Mouse (Mus musculus) forebrain, embryonic 10.5 days (tissue): ENCODE measurements around the gene Atp6v0d1. TPM values are rescaled to one million over a fixed set of nuclear protein-coding genes. Genes with fewer than 3 reads are reported as not detected.
A peak's percentile ranks its signal among the peaks of the same experiment; 100 is the strongest.

Source experiments
- DNase-seq: peaks from one replicate; pipeline ENCODE4 v3.0.0-alpha.2; 2017; ENCODE audit warnings: low spot score; ENCODE audit errors: extremely low spot score
- H3K27ac ChIP-seq: fragments of 300-500 bp; sonication (generic); 2 replicates; pipeline ENCODE4 v1.5.1; 2016; ENCODE audit warnings: mild to moderate bottlenecking
- H3K27me3 ChIP-seq: fragments of 300-500 bp; sonication (generic); 2 replicates; pipeline ENCODE4 v1.6.1; 2016; ENCODE audit warnings: mild to moderate bottlenecking; ENCODE audit not compliant: poor library complexity, severe bottlenecking
- H3K36me3 ChIP-seq: fragments of 300-500 bp; sonication (generic); replicated peaks from 2 replicates; pipeline ENCODE4 v1.6.1; 2016; ENCODE audit warnings: mild to moderate bottlenecking, moderate library complexity
- H3K4me1 ChIP-seq: fragments of 300-500 bp; sonication (generic); 2 replicates; pipeline ENCODE4 v1.6.1; 2016
- H3K4me3 ChIP-seq: fragments of 300-500 bp; sonication (generic); 2 replicates; pipeline ENCODE4 v1.5.1; 2016; ENCODE audit warnings: mild to moderate bottlenecking, moderate library complexity
- H3K9me3 ChIP-seq: fragments of 300-500 bp; sonication (generic); 2 replicates; pipeline ENCODE4 v1.6.1; 2016; ENCODE audit warnings: mild to moderate bottlenecking, moderate library complexity
- whole genome bisulfite sequencing: fragments of 180-500 bp; shearing (Covaris S2); methylation state at CpG from one replicate; pipeline ENCODE4 v1.1.7; 2016; 5-methylcytosine and 5-hydroxymethylcytosine counted together
- polyA plus RNA-seq: library from polyadenylated mRNA; unstranded; fragments of >200 nt; fragmentation: Nextera tagmentation; extraction: Ambion mirVana; gene quantifications from 2 replicates; pipeline ENCODE4 v1.2.1, GENCODE M21; 2016

The Atp6v0d1 gene
- polyA plus RNA-seq, 1 experiment from 2014 or later: 73.4 TPM

- Histone ChIP-seq H3K27ac (no peak overlapping the region), H3K36me3 (peaks cover 4% of the 10 kb centered on the region; the same call in 1 of the 2 replicates), H3K4me3 (no peak overlapping the region), H3K27me3 (no peaks in the 10 kb centered on the region), H3K4me1 (peaks cover 11% of the 10 kb centered on the region), H3K9me3 (no peaks in the 10 kb centered on the region)
- DNase-seq: no peak
- 96% methylated on average over 3 of the region's 3 CpGs for WGBS
These were observed 20.6 kb downstream of the Atp6v0d1 start for GRCm38 (mm10) chr8:105545249-105545648.

GRCm38 (mm10) chr8:105544544-105545205 lies 21.2 kb downstream of the Atp6v0d1 start:
- Histone ChIP-seq H3K9me3 (no peaks in the 10 kb centered on the region), H3K36me3 (peaks cover 4% of the 10 kb centered on the region; the same call in 1 of the 2 replicates), H3K4me1 (peaks cover 11% of the 10 kb centered on the region), H3K27ac (no peak overlapping the region), H3K27me3 (no peaks in the 10 kb centered on the region), H3K4me3 (no peak overlapping the region)
- 63% methylated on average over 7 of the region's 7 CpGs for WGBS
- DNase-seq: no peak

GRCm38 (mm10) chr8:105543703-105544102 lies 22.1 kb downstream of the Atp6v0d1 start:
- Histone ChIP-seq H3K27ac (no peak overlapping the region), H3K36me3 (peaks cover 12% of the 10 kb centered on the region), H3K27me3 (no peaks in the 10 kb centered on the region), H3K4me1 (peaks cover 11% of the 10 kb centered on the region), H3K9me3 (no peaks in the 10 kb centered on the region), H3K4me3 (no peak overlapping the region)
- WGBS: 64% methylated on average over 1 of the region's 1 CpGs
- DNase-seq: no peak

- 93% methylated on average over 2 of the region's 2 CpGs for WGBS
- H3K27ac ChIP-seq: no peak overlapping the region
- H3K36me3 ChIP-seq: peaks cover 21% of the 10 kb centered on the region
- no peak for DNase-seq
- H3K4me1 ChIP-seq: peaks cover 11% of the 10 kb centered on the region
- H3K4me3 ChIP-seq: no peak overlapping the region
- no peaks in the 10 kb centered on the region for H3K27me3 ChIP-seq
- H3K9me3 ChIP-seq: no peaks in the 10 kb centered on the region
These were observed 23.0 kb downstream of the Atp6v0d1 start for GRCm38 (mm10) chr8:105542808-105543207.

GRCm38 (mm10) chr8:105542032-105542656 lies 23.7 kb downstream of the Atp6v0d1 start:
- DNase-seq: no peak
- WGBS: 85% methylated on average over 3 of the region's 3 CpGs
- H3K4me3 ChIP-seq: no peak overlapping the region
- H3K9me3 ChIP-seq: no peaks in the 10 kb centered on the region
- peaks cover 28% of the 10 kb centered on the region for H3K36me3 ChIP-seq
- H3K27me3 ChIP-seq: no peaks in the 10 kb centered on the region
- H3K4me1 ChIP-seq: peaks cover 11% of the 10 kb centered on the region
- no peak overlapping the region for H3K27ac ChIP-seq

GRCm38 (mm10) chr8:105538940-105539339 lies 26.9 kb downstream of the Atp6v0d1 start:
- H3K4me3 ChIP-seq: no peak overlapping the region
- H3K9me3 ChIP-seq: no peaks in the 10 kb centered on the region
- no peak overlapping the region for H3K27ac ChIP-seq
- peaks cover 45% of the 10 kb centered on the region for H3K36me3 ChIP-seq
- no peak for DNase-seq
- no peaks in the 10 kb centered on the region for H3K27me3 ChIP-seq
- H3K4me1 ChIP-seq: peaks cover 6% of the 10 kb centered on the region
- 90% methylated on average over 4 of the region's 4 CpGs for WGBS

- no peak for DNase-seq
- 94% methylated on average over 6 of the region's 6 CpGs for WGBS
- Histone ChIP-seq H3K4me1 (peaks cover 12% of the 10 kb centered on the region), H3K4me3 (no peak overlapping the region), H3K9me3 (no peaks in the 10 kb centered on the region), H3K27ac (no peak overlapping the region), H3K27me3 (no peaks in the 10 kb centered on the region), H3K36me3 (peaks cover 45% of the 10 kb centered on the region)
These were observed 28.7 kb downstream of the Atp6v0d1 start for GRCm38 (mm10) chr8:105537011-105537677.

- Histone ChIP-seq H3K4me3 (no peak overlapping the region), H3K27ac (no peak overlapping the region), H3K4me1 (peaks cover 12% of the 10 kb centered on the region), H3K9me3 (no peaks in the 10 kb centered on the region), H3K27me3 (no peaks in the 10 kb centered on the region), H3K36me3 (peaks cover 45% of the 10 kb centered on the region)
- no peak for DNase-seq
- 91% methylated on average over 3 of the region's 3 CpGs for WGBS
These were observed 29.3 kb downstream of the Atp6v0d1 start for GRCm38 (mm10) chr8:105536546-105536945.

- peak overlapping the region; percentile 70 for H3K27ac ChIP-seq
- 7% methylated on average over 1 of the region's 1 CpGs for WGBS
These were observed 31.9 kb downstream of the Atp6v0d1 start for GRCm38 (mm10) chr8:105533892-105534329.

GRCm38 (mm10) chr8:105533439-105533838 lies 32.4 kb downstream of the Atp6v0d1 start:
- DNase-seq: no peak
- Histone ChIP-seq H3K9me3 (no peaks in the 10 kb centered on the region), H3K27me3 (no peaks in the 10 kb centered on the region), H3K36me3 (peaks cover 45% of the 10 kb centered on the region), H3K27ac (peak overlapping the region; percentile 70), H3K4me1 (peaks cover 25% of the 10 kb centered on the region), H3K4me3 (no peak overlapping the region)
- WGBS: 29% methylated on average over 2 of the region's 2 CpGs

More at GRCm38 (mm10) chr8:105533892-105534329, 31.9 kb downstream of the Atp6v0d1 start:
- Histone ChIP-seq H3K36me3 (peaks cover 46% of the 10 kb centered on the region), H3K4me3 (no peak overlapping the region), H3K27me3 (no peaks in the 10 kb centered on the region), H3K4me1 (peaks cover 24% of the 10 kb centered on the region), H3K9me3 (no peaks in the 10 kb centered on the region)
- DNase-seq: peak; percentile 75

GRCm38 (mm10) chr8:105531774-105532173 lies 34.1 kb downstream of the Atp6v0d1 start:
- no peak for DNase-seq
- WGBS: 64% methylated on average over 2 of the region's 2 CpGs
- no peak overlapping the region for H3K27ac ChIP-seq
- H3K4me1 ChIP-seq: peaks cover 25% of the 10 kb centered on the region
- peaks cover 35% of the 10 kb centered on the region for H3K36me3 ChIP-seq
- no peaks in the 10 kb centered on the region for H3K9me3 ChIP-seq
- H3K27me3 ChIP-seq: no peaks in the 10 kb centered on the region
- H3K4me3 ChIP-seq: no peak overlapping the region

- H3K9me3 ChIP-seq: no peaks in the 10 kb centered on the region
- peaks cover 34% of the 10 kb centered on the region for H3K36me3 ChIP-seq
- no peak for DNase-seq
- no peak overlapping the region for H3K27ac ChIP-seq
- 93% methylated on average over 3 of the region's 3 CpGs for WGBS
- no peaks in the 10 kb centered on the region for H3K27me3 ChIP-seq
- no peak overlapping the region for H3K4me3 ChIP-seq
- peaks cover 25% of the 10 kb centered on the region for H3K4me1 ChIP-seq
These were observed 36.6 kb downstream of the Atp6v0d1 start for GRCm38 (mm10) chr8:105529271-105529670.

- no peaks in the 10 kb centered on the region for H3K27me3 ChIP-seq
- H3K4me3 ChIP-seq: no peak overlapping the region
- peaks cover 18% of the 10 kb centered on the region for H3K4me1 ChIP-seq
- H3K27ac ChIP-seq: no peak overlapping the region
- H3K9me3 ChIP-seq: no peaks in the 10 kb centered on the region
- peaks cover 43% of the 10 kb centered on the region for H3K36me3 ChIP-seq
- WGBS: 93% methylated on average over 1 of the region's 1 CpGs
- no peak for DNase-seq
These were observed 37.6 kb downstream of the Atp6v0d1 start for GRCm38 (mm10) chr8:105528206-105528605.
